Mouse (Mus musculus) brown adipose tissue, adult 24 weeks (tissue): ENCODE data around the gene 1700029I15Rik. TPM values are rescaled to one million over a fixed set of nuclear protein-coding genes. Genes with fewer than 3 reads are reported as not detected.

Experiments
- H3K27ac ChIP-seq: fragments of 200-500 bp; replicated peaks from 2 replicates; pipeline ENCODE4 v1.5.1; 2012; ENCODE audit warnings: low read depth, mild to moderate bottlenecking, low read length
- H3K4me1 ChIP-seq: fragments of 200-500 bp; 2 replicates; pipeline ENCODE4 v1.6.1; 2012; ENCODE audit warnings: low read length, mixed read lengths; ENCODE audit not compliant: control insufficient read depth, insufficient read depth, insufficient read length
- H3K4me3 ChIP-seq: fragments of 200-500 bp; 2 replicates; pipeline ENCODE4 v1.5.1; 2012; ENCODE audit warnings: low read depth, mild to moderate bottlenecking, low read length, moderate library complexity; ENCODE audit not compliant: insufficient read depth
- polyA plus RNA-seq: library from polyadenylated mRNA; stranded (reverse); fragments of >200 nt; gene quantifications from 2 replicates; pipeline ENCODE4 v1.2.4, GENCODE M21; 2012; ENCODE audit not compliant: missing spikeins, insufficient read depth, insufficient read length

1700029I15Rik gene
- 3.3 and 4.1 TPM in 2 replicates for polyA plus RNA-seq

- H3K4me3 ChIP-seq = no peak within 1 kb of the TSS
- H3K27ac ChIP-seq = no peak within 1 kb of the TSS
- no peaks in the 10 kb centered on the region for H3K4me1 ChIP-seq
These were observed at the start of gene 1700029I15Rik for GRCm38 (mm10) chr2:92381901-92382588. Gene 1700029I15Rik (plus strand): TSS chr2:92382538.

GRCm38 (mm10) chr2:92342418-92342817 lies 39.9 kb upstream of the 1700029I15Rik start:
- Histone ChIP-seq H3K4me1 (no peaks in the 10 kb centered on the region), H3K27ac (no peak overlapping the region), H3K4me3 (no peak overlapping the region)

DNA sequence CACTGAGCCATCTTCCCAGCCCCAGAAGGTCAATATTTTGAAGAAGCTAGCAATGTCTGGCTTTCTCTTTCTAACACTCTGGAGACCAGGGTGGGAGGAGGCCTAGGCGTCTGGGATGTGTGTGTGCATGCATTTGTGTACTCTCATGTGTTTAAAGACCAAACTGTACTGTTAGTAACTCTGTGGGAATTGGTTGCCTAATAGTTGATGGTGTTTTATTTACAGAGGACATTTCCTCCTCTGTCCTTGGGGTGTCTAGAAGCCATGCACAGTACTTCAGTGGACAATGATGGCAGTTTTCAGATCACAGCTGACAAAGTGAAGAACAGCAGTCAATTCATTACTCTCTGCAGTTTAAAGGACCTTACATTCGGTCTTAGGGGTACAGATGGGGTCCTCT lies 35.1 kb upstream of the 1700029I15Rik start:
- Histone ChIP-seq H3K4me3 (no peak overlapping the region), H3K4me1 (no peaks in the 10 kb centered on the region; the same call in 1 of the 2 replicates), H3K27ac (no peak overlapping the region)

- no peak overlapping the region for H3K4me3 ChIP-seq
- no peak overlapping the region for H3K27ac ChIP-seq
These were observed 32.5 kb upstream of the 1700029I15Rik start for GRCm38 (mm10) chr2:92349589-92350425.

DNA sequence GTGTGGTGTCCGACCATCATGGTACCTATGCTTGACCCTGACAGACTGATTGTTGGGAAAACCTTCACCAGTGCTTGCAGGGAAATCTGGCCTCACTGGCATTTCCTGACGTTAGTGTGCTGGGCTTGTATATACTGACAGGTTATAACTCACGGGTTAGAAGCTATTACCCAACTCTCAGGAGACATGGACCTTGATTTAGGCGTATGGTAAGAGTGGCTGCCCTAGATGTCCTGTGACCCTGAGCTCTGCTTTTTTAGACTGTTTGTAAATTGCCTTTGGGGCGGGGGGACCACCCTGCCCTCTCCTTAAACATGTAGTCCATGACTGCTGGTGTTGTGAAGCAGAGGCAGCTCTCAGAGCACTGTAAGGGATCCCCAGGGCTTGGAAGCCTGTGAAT lies 31.7 kb upstream of the 1700029I15Rik start:
- Histone ChIP-seq H3K27ac (no peak overlapping the region), H3K4me3 (no peak overlapping the region), H3K4me1 (peaks cover 9% of the 10 kb centered on the region)

More at GRCm38 (mm10) chr2:92349589-92350425, 32.5 kb upstream of the 1700029I15Rik start:
- peaks cover 9% of the 10 kb centered on the region for H3K4me1 ChIP-seq

DNA sequence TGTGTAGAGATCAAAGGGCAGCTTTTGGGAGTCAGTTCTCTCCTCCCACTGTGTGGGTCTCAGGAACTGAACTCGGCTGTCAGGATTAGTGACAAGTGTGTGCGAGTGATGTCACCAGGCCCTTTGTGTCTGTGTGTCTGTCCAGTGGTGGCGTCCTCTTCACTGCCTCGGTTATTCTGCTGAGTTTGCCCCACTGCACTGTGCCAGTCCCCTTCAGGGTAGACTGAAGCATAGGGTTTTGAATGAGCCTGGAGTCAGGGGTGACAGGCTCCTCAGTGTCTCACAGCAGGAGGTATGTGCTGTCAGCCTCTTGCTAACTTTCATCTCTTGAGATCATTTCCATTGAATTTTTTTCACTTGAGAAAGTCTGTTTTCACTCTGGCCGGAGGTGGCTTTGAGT lies 28.9 kb upstream of the 1700029I15Rik start:
- Histone ChIP-seq H3K27ac (peak overlapping the region; percentile 33; the same call in 1 of the 2 replicates), H3K4me1 (peaks cover 9% of the 10 kb centered on the region), H3K4me3 (no peak overlapping the region)

- H3K27ac ChIP-seq = peak overlapping the region; percentile 75
- no peak overlapping the region for H3K4me3 ChIP-seq
- peaks cover 9% of the 10 kb centered on the region for H3K4me1 ChIP-seq
These were observed 28.1 kb upstream of the 1700029I15Rik start for GRCm38 (mm10) chr2:92354224-92354623.

DNA sequence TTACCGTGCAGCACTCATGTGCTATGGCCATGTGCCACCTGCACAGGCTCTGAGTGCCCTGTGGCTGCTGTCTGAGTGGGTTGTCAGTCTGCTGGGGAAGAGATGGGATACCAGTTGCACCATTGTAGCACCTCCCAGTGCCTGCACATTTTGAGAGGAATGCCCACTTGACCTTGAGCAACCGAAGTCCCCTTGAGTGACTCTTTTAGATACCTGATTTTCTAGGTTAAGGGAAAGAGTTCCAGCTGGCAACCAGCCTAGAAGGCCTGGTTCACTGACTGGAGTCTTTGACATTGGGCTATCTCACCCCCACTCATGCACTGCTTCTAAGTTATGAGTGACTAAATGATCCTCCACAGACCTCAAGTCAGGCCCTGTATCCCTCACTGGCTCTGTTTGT lies 23.0 kb upstream of the 1700029I15Rik start:
- Histone ChIP-seq H3K4me3 (no peak overlapping the region), H3K27ac (no peak overlapping the region), H3K4me1 (no peaks in the 10 kb centered on the region)

GRCm38 (mm10) chr2:92360186-92360823 lies 22.0 kb upstream of the 1700029I15Rik start:
- Histone ChIP-seq H3K4me3 (no peak overlapping the region), H3K4me1 (no peaks in the 10 kb centered on the region), H3K27ac (no peak overlapping the region)

DNA sequence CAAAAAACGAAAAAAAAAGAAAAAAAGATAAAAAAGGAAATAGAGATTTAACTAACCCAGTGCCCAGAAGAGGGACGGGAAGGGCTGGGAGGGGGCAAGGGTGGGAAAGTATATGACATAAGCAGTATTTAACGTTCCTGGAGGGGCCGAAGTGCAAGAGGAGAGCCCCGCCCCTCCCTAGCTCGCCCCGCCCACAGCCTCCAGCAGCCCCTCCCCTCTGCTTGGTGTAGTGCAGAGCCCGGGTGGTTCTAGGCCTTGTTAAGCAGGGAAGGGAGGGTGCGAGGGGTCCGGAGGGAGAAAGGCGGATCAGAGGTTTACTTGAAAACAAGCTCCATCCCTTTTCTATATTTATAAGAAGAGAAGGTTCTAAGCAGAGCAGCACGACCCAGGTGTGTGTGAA lies 21.4 kb upstream of the 1700029I15Rik start:
- no peak overlapping the region for H3K4me3 ChIP-seq
- no peaks in the 10 kb centered on the region for H3K4me1 ChIP-seq
- no peak overlapping the region for H3K27ac ChIP-seq

DNA sequence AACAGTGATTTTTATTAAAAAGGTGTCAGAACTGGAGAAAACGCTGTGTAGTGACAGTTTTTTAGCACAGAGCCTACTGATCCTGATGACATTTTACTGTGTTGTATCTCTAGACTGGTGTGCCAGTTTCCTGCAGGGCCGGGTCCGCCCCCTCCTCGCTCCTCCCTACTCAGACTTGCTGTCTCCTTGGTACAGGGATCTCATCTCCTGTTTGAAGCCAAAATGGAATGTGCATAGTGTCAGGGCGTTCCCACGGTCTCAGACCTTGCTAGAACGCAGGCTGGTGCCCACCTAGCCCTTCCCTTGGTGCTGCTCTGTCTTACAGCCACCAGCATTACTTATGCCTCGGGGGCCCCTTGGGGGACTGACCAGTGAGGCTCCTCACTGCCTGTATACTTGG lies 20.5 kb upstream of the 1700029I15Rik start:
- Histone ChIP-seq H3K4me1 (no peaks in the 10 kb centered on the region), H3K4me3 (no peak overlapping the region), H3K27ac (no peak overlapping the region)

DNA sequence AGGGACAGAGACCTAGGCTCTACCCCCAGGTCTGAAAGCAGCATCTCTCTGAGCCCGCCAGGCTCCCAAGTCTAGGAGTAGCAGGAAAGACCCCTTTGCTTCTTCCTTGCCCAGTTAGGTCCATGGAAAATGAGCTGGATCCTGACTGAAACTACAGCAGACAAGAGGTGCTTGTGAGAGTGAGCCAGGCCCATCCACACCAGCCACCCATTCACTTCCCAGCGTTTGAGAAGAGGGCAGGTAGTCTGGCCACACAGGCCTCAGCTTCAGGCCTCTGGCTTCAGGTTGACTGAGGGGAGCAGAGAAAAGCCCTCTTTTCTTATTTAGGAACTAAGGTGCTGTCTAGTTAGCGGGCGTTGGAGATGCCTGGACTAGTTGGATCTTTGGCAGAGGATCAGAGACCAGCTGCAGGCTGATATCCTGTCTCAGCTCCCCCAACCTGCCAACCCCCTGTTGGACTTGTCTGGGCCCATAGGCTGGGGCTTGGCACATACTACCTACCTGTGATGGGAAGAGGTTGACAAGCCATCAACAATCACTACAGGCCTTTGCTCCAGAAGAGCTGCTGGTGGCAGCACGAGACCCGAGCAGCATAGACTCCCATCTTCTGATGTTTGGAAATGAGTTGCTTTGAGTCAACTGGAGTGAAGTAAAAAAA lies 19.6 kb upstream of the 1700029I15Rik start:
- H3K4me3 ChIP-seq = no peak overlapping the region

GRCm38 (mm10) chr2:92364086-92364485 lies 18.3 kb upstream of the 1700029I15Rik start:
- Histone ChIP-seq H3K27ac (no peak overlapping the region), H3K4me3 (no peak overlapping the region), H3K4me1 (no peaks in the 10 kb centered on the region)

More for the DNA sequence above, 19.6 kb upstream of the 1700029I15Rik start:
- Histone ChIP-seq H3K4me1 (no peaks in the 10 kb centered on the region), H3K27ac (no peak overlapping the region)

GRCm38 (mm10) chr2:92365568-92365967 lies 16.8 kb upstream of the 1700029I15Rik start:
- Histone ChIP-seq H3K27ac (no peak overlapping the region), H3K4me1 (no peaks in the 10 kb centered on the region), H3K4me3 (no peak overlapping the region)
